Mouse (Mus musculus): ENCODE data around the gene Ppp6c.
"Not testable (repeated sequence)": the region's sequence is repeated elsewhere in the genome, so short reads cannot be mapped to it uniquely, and the experiment has no call there.

GRCm38 (mm10) chr2:39225331-39226018 lies 776 bp downstream of the Ppp6c start:
- not testable (repeated sequence) for TF ChIP-seq POLR2A (IDR thresholded peaks at IDR 0.05; ENCODE audit: low read depth, low read length); CTCF (conservative IDR thresholded peaks at IDR 0.05; ENCODE audit: insufficient read depth, insufficient read length, low read depth, low read length)

Measured in kidney, adult 2 months (tissue).